ENCODE assay signal across 12 mouse cellular contexts in genomic region chr3:152929788-152930281, GRCm38 (mm10). TPM values are rescaled to one million over a fixed set of nuclear protein-coding genes. Genes with fewer than 3 reads are reported as not detected.
DNase-seq lines count a peak whose midpoint lies in the region; ATAC-seq and TF ChIP-seq lines count a peak whose summit lies in the region.
"Had no signal": no experiment of that assay in that cellular context is flagged by ENCODE, and none has a peak within 500 bp of the region (broad histone marks: within the 10 kb centered on the region; RNA-seq: fewer than 3 reads in every experiment).

No protein-coding gene starts in this region.

- H3K9ac ChIP-seq in intestine, embryonic 15.5 days, result no peak overlapping the region
- H3K9ac ChIP-seq in intestine, embryonic 16.5 days (ENCODE audit: low read depth, low read length), result no peak overlapping the region
- no peak overlapping the region for H3K9ac ChIP-seq in embryonic facial prominence, embryonic 15.5 days
- H3K9ac ChIP-seq: forebrain, postnatal 0 days; limb, embryonic 12.5 days had no signal

- H3K27ac ChIP-seq in intestine, embryonic 15.5 days, result no peak overlapping the region
- H3K27ac ChIP-seq in intestine, embryonic 16.5 days (ENCODE audit: low read length), result no peak overlapping the region
- no peak overlapping the region for H3K27ac ChIP-seq in embryonic facial prominence, embryonic 15.5 days (replicated peaks)
- peak overlapping the region; percentile 92 for H3K27ac ChIP-seq in thymus, adult 2 months (ENCODE audit: control insufficient read depth, insufficient read depth, low read length)
- H3K27ac ChIP-seq: limb, embryonic 12.5 days had no signal

- peak; percentile 64 for DNase-seq in thymus, adult 2 months
- no peak for DNase-seq in urinary bladder, postnatal 36 days (ENCODE audit: low spot score in 2 of 2)
- no peak for DNase-seq in kidney, adult 11 months
- DNase-seq in frontal cortex, postnatal 36 days (ENCODE audit: low spot score in 2 of 2), result no peak
- DNase-seq: cerebellum, adult 2 months; forebrain, postnatal 0 days; heart, postnatal 36 days had no signal

- no peaks in the 10 kb centered on the region for H3K36me3 ChIP-seq in intestine, embryonic 15.5 days
- no peaks in the 10 kb centered on the region for H3K36me3 ChIP-seq in intestine, embryonic 16.5 days (ENCODE audit: control insufficient read depth, insufficient read depth, low read length)
- no peaks in the 10 kb centered on the region for H3K36me3 ChIP-seq in E14TG2a.4 (ENCODE audit: insufficient read depth, low read length)
- H3K36me3 ChIP-seq in embryonic facial prominence, embryonic 15.5 days, result no peaks in the 10 kb centered on the region
- no peaks in the 10 kb centered on the region for H3K36me3 ChIP-seq in thymus, adult 2 months (ENCODE audit: control insufficient read depth, insufficient read depth, low read length)
- H3K36me3 ChIP-seq: limb, embryonic 12.5 days had no signal

- 81% methylated on average over 7 of the region's 7 CpGs for WGBS in intestine, embryonic 15.5 days
- WGBS in intestine, embryonic 16.5 days, result 68% methylated on average over 7 of the region's 7 CpGs
- WGBS in embryonic facial prominence, embryonic 15.5 days, result 73% methylated on average over 7 of the region's 7 CpGs
- whole genome bisulfite sequencing in thymus, adult 2 months, result 69% methylated on average over 7 of the region's 7 CpGs

- TF ChIP-seq CTCF in E14TG2a.4 (conservative IDR thresholded peaks at IDR 0.05; ENCODE audit: low read length), result no peak
- no peak for TF ChIP-seq CTCF in thymus, adult 2 months (IDR thresholded peaks at IDR 0.05; ENCODE audit: borderline replicate concordance, control insufficient read depth, extremely low read depth, insufficient read depth, low read length, poor library complexity)

- H3K4me2 ChIP-seq in intestine, embryonic 15.5 days (replicated peaks), result no peak overlapping the region
- H3K4me2 ChIP-seq in intestine, embryonic 16.5 days (ENCODE audit: low read depth, low read length), result no peak overlapping the region
- H3K4me2 ChIP-seq in embryonic facial prominence, embryonic 15.5 days (replicated peaks), result no peak overlapping the region
- H3K4me2 ChIP-seq: limb, embryonic 12.5 days had no signal

- no peaks in the 10 kb centered on the region for H3K27me3 ChIP-seq in intestine, embryonic 15.5 days (replicated peaks)
- H3K27me3 ChIP-seq in intestine, embryonic 16.5 days (replicated peaks; ENCODE audit: control insufficient read depth, insufficient read depth, low read length), result no peaks in the 10 kb centered on the region
- H3K27me3 ChIP-seq in E14TG2a.4 (ENCODE audit: insufficient read depth, low read length), result 0 out of 2 replicates have a peak, but pooled peaks cover 4% of the 10 kb centered on the region
- H3K27me3 ChIP-seq in embryonic facial prominence, embryonic 15.5 days, result no peaks in the 10 kb centered on the region
- no peaks in the 10 kb centered on the region for H3K27me3 ChIP-seq in thymus, adult 2 months (ENCODE audit: control insufficient read depth, insufficient read depth, low read length)
- H3K27me3 ChIP-seq: limb, embryonic 12.5 days had no signal

- TF ChIP-seq POLR2A in thymus, adult 2 months (IDR thresholded peaks at IDR 0.05; ENCODE audit: control insufficient read depth, extremely low read depth, insufficient read depth, low read length, poor library complexity), result no peak

- peak; percentile 53; the same call in 1 of the 2 replicates for ATAC-seq in intestine, embryonic 15.5 days
- ATAC-seq in intestine, embryonic 16.5 days, result no peak
- ATAC-seq in embryonic facial prominence, embryonic 15.5 days (ENCODE audit: insufficient number of reproducible peaks, low FRiP score, low TSS enrichment, low read depth), result peak; percentile 47; the same call in 1 of the 2 replicates
- ATAC-seq: forebrain, postnatal 0 days had no signal

- no peaks in the 10 kb centered on the region for H3K9me3 ChIP-seq in intestine, embryonic 15.5 days
- no peaks in the 10 kb centered on the region for H3K9me3 ChIP-seq in intestine, embryonic 16.5 days (ENCODE audit: control insufficient read depth, low read length)
- no peaks in the 10 kb centered on the region for H3K9me3 ChIP-seq in E14TG2a.4 (ENCODE audit: low read length)
- no peaks in the 10 kb centered on the region for H3K9me3 ChIP-seq in embryonic facial prominence, embryonic 15.5 days (replicated peaks)
- H3K9me3 ChIP-seq: limb, embryonic 12.5 days had no signal

- no peaks in the 10 kb centered on the region for H3K4me1 ChIP-seq in intestine, embryonic 15.5 days (replicated peaks)
- H3K4me1 ChIP-seq in intestine, embryonic 16.5 days (ENCODE audit: control insufficient read depth, insufficient read depth, low read length), result no peaks in the 10 kb centered on the region
- H3K4me1 ChIP-seq in E14TG2a.4 (replicated peaks; ENCODE audit: low read depth, low read length), result peaks cover 22% of the 10 kb centered on the region
- H3K4me1 ChIP-seq in embryonic facial prominence, embryonic 15.5 days, result 0 out of 2 replicates have a peak, but pooled peaks cover 4% of the 10 kb centered on the region
- peaks cover 43% of the 10 kb centered on the region for H3K4me1 ChIP-seq in thymus, adult 2 months (replicated peaks; ENCODE audit: control insufficient read depth, insufficient read depth, low read length)

- H3K4me3 ChIP-seq in intestine, embryonic 15.5 days (replicated peaks), result no peak overlapping the region
- H3K4me3 ChIP-seq in intestine, embryonic 16.5 days (ENCODE audit: low read length), result no peak overlapping the region
- peak overlapping the region; percentile 45 for H3K4me3 ChIP-seq in E14TG2a.4 (replicated peaks; ENCODE audit: low read length)
- H3K4me3 ChIP-seq in embryonic facial prominence, embryonic 15.5 days (replicated peaks), result no peak overlapping the region
- peak overlapping the region; percentile 7; the same call in 1 of the 2 replicates for H3K4me3 ChIP-seq in thymus, adult 2 months (ENCODE audit: control insufficient read depth, insufficient read depth, low read length)
- H3K4me3 ChIP-seq: limb, embryonic 12.5 days had no signal

RNA-seq across cellular contexts. Expression of gene St6galnac5, which starts 52.2 kb away (rescaled TPM):
- 0.39 and 0.40 TPM in 2 replicates for polyA plus RNA-seq in intestine, embryonic 15.5 days (2015; fragmentation: Nextera tagmentation; extraction: Ambion mirVana)
- 0.28 and 0.58 TPM in 2 replicates for polyA plus RNA-seq in intestine, embryonic 16.5 days (2015; fragmentation: Nextera tagmentation; extraction: Ambion mirVana)
- 1.9 and 2.0 TPM in 2 replicates for polyA plus RNA-seq in embryonic facial prominence, embryonic 15.5 days (2015; fragmentation: Nextera tagmentation; extraction: Ambion mirVana)
- polyA plus RNA-seq in thymus, adult 2 months (2012; rRNA removed), result 0.08 and 0.19 TPM in 2 replicates

Comparison
In these comparisons a context has a peak if more than half of its experiments do, and no peak if none do; other contexts are left out.
1. H3K4me3 ChIP-seq: peak in E14TG2a.4 (single experiment) and thymus, adult 2 months (single experiment); none in intestine, embryonic 15.5 days (single experiment), intestine, embryonic 16.5 days (single experiment) and embryonic facial prominence, embryonic 15.5 days (single experiment).